Mouse (Mus musculus) CH12.LX (cell line): Measurements from ENCODE around the gene Gm26566.

Experiments used
- CTCF ChIP-seq, 2 experiments: IDR thresholded peaks in 1 of 2; conservative IDR thresholded peaks in 1 of 2; 2 replicates each; pipeline ENCODE4 v1.5.1; 2011 to 2012; ENCODE audit warnings: low read depth in 2 of 2, low read length in 2 of 2, improper control_type of control experiment in 1 of 2, inconsistent platforms in 1 of 2, mild to moderate bottlenecking in 1 of 2, moderate library complexity in 1 of 2
- POLR2A ChIP-seq: IDR thresholded peaks from 2 replicates; pipeline ENCODE4 v1.6.1; 2011; ENCODE audit warnings: low read depth, mild to moderate bottlenecking, improper control_type of control experiment, low read length

GRCm38 (mm10) chr4:88697753-88698152 is 23.9 kb upstream of the Gm26566 start:
- no peak for TF ChIP-seq POLR2A
- TF ChIP-seq CTCF (conservative IDR thresholded peaks at IDR 0.05 in 1 of 2, IDR thresholded peaks at IDR 0.05 in 1 of 2; ENCODE audit: low read depth in 2 of 2, low read length in 2 of 2): no peak
